ENCODE assay signal across 15 mouse cellular contexts in the genomic region with DNA sequence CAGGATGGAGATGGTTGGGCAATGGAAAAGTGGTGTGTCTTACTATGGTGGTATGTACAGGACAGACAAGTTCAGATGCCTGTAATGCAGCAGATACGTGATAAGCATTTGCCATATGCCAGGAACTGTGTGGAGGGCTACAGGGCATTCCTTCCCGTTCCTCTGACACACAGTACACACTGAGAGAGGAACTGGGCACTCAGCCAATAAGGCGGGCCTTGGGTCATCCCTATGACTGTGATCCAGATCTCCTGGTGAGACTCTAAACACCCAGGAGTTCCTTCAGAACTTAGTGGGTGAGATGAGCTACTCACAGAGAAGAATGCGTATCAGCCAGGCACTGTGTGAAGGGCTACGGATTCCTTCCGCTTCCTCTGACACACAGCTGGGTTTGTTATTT. TPM values are rescaled to one million over a fixed set of nuclear protein-coding genes. Genes with fewer than 3 reads are reported as not detected.
A peak's percentile ranks its signal among the peaks of the same experiment; 100 is the strongest.
DNase-seq lines count a peak whose midpoint lies in the region.
"Had no signal": no experiment of that assay in that cellular context is flagged by ENCODE, and none has a peak within 500 bp of the region (broad histone marks: within the 10 kb centered on the region; RNA-seq: fewer than 3 reads in every experiment).

No protein-coding gene starts in this region.

- H3K36me3 ChIP-seq in hindbrain, embryonic 10.5 days: no peaks in the 10 kb centered on the region
- H3K36me3 ChIP-seq: heart, embryonic 10.5 days; liver, embryonic 12.5 days; midbrain, embryonic 12.5 days had no signal

- H3K9me3 ChIP-seq in hindbrain, embryonic 10.5 days: no peaks in the 10 kb centered on the region
- H3K9me3 ChIP-seq: heart, embryonic 10.5 days; liver, embryonic 12.5 days; midbrain, embryonic 12.5 days had no signal

- H3K4me1 ChIP-seq in hindbrain, embryonic 10.5 days (replicated peaks): no peaks in the 10 kb centered on the region
- H3K4me1 ChIP-seq: liver, embryonic 12.5 days; midbrain, embryonic 12.5 days had no signal

- no peak overlapping the region for H3K4me3 ChIP-seq in hindbrain, embryonic 10.5 days
- H3K4me3 ChIP-seq: heart, embryonic 10.5 days; liver, embryonic 12.5 days; midbrain, embryonic 12.5 days had no signal

- no peaks in the 10 kb centered on the region for H3K27me3 ChIP-seq in hindbrain, embryonic 10.5 days (ENCODE audit: insufficient read depth, poor library complexity, severe bottlenecking)
- H3K27me3 ChIP-seq: liver, embryonic 12.5 days; midbrain, embryonic 12.5 days had no signal

- peak; percentile 6 for DNase-seq in cerebellum, adult 8-10 months
- no peak for DNase-seq in cerebellum, adult 11-12 months
- peak; percentile 23 to 36 for DNase-seq in kidney, postnatal 4 days
- no peak for DNase-seq in kidney, adult 8-10 months
- peak; percentile 2 to 22 for DNase-seq in adrenal gland, postnatal 36 days
- peak; percentile 50 for DNase-seq in lung, postnatal 14 days
- DNase-seq in hindbrain, embryonic 10.5 days (ENCODE audit: low spot score): no peak
- no peak for DNase-seq in thymus, postnatal 36 days
- DNase-seq: kidney, adult 18-20 months had no signal

- no peak overlapping the region for H3K27ac ChIP-seq in hindbrain, embryonic 10.5 days
- H3K27ac ChIP-seq: heart, embryonic 10.5 days; liver, embryonic 12.5 days; midbrain, embryonic 12.5 days had no signal

- 77% methylated on average over 6 of the region's 6 CpGs for WGBS in hindbrain, embryonic 10.5 days

RNA-seq across cellular contexts. Expression of gene 4933402N03Rik, which starts 32.4 kb away (rescaled TPM):
- total RNA-seq in adrenal gland, postnatal 36 days (2021): not detected
- polyA plus RNA-seq in hindbrain, embryonic 10.5 days (2016; fragmentation: Nextera tagmentation; extraction: Ambion mirVana): not detected in 2 replicates
- polyA plus RNA-seq: cortical plate, adult 2 months; forebrain, embryonic 14.5 days; heart, embryonic 10.5 days; liver, embryonic 12.5 days; midbrain, embryonic 12.5 days; stomach, embryonic 14.5 days had no signal

Comparison
In these comparisons a context has a peak if more than half of its experiments do, and no peak if none do; other contexts are left out.
1. DNase-seq: peak in cerebellum, adult 8-10 months (single experiment), kidney, postnatal 4 days (2 of 2), adrenal gland, postnatal 36 days (2 of 2) and lung, postnatal 14 days (single experiment); none in cerebellum, adult 11-12 months (single experiment), kidney, adult 8-10 months (0 of 2), hindbrain, embryonic 10.5 days (single experiment) and thymus, postnatal 36 days (0 of 2).